Mouse (Mus musculus) embryo, embryonic 9.5 days (tissue): ENCODE data around the gene Serpina3b.

Experiments used
- DNase-seq: peaks from one replicate; pipeline ENCODE4 v3.0.0-alpha.2; 2017; ENCODE audit errors: extremely low spot score

Gene Serpina3b

GRCm38 (mm10) chr12:104175636-104176035, 47.8 kb downstream of the Serpina3b start:
- DNase-seq = no peak

GRCm38 (mm10) chr12:104178577-104178976, 50.8 kb downstream of the Serpina3b start:
- no peak for DNase-seq

- no peak for DNase-seq
Measured at GRCm38 (mm10) chr12:104178987-104179386, 51.2 kb downstream of the Serpina3b start.

GRCm38 (mm10) chr12:104185046-104185445, 57.2 kb downstream of the Serpina3b start:
- DNase-seq = no peak

GRCm38 (mm10) chr12:104186041-104186581, 58.3 kb downstream of the Serpina3b start:
- DNase-seq = no peak
